Mouse (Mus musculus): Measurements from ENCODE around the gene Zfp148. TPM values are rescaled to one million over a fixed set of nuclear protein-coding genes. Genes with fewer than 3 reads are reported as not detected.

Zfp148 gene
- total RNA-seq, 1 experiment from 2014 or later = 38.9 TPM

DNA sequence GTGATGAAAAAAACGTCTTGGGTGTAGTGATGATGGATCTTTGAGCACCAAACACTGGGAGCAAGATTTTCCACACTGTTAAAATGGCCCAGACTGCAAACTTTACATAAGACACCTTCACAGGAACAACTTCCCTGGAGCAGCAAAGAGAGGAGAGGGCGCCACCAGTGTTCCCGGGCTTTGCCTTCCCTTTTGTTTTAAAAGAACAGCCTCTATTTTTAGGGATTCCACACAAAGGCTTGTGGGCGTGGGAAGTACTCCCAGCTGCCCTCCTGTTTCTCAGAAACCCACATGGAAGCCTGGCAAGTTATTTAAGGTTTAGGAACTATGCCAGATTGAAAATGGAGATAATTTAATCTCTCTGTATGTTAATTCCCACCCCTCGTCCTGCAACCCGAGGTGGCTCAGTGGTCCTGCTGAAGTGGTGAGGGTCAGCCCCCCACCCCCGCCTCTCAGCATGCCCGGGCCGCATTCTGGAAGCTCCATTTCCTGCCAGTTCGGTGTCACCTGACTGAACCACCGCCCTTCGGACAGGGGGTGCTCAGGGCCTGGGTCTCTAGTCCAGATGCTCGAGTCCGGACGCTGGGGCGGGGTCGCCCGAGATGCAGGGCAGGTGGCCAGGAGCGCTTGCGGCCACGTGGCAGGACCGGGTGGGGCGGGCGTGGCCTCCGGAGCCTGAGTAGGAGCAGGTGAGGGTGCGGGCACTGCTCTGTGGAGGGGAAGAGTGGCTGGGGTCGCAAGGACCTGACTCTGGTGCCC, 136.3 kb downstream of the Zfp148 start, which contains the start of gene Slc12a8:
Slc12a8 (plus strand) TSS at position 522 of the 759 bp plus-strand sequence.
- ATAC-seq (ENCODE audit: extremely low read depth, insufficient number of reproducible peaks, low FRiP score, poor library complexity, severe bottlenecking) = no peak

DNA sequence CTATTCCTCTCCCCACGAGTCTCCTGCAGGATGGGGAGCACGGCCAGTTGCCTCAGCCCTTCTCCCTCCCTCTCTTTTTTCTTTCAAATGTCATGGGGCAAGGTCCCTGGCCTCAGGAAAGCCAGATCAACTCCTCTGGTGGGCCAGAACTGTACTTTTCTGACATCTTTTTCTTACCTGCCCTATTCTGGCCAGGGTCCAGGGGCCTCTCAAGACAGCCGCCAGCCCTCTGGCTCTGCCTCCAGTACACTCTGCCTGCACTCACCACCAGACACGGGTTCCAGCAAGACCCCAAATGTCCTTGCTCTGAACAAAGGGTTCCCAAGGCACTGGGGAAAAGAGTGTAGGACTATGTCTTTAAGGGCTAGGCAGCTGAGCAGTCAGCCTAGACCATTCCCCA, 137.0 kb downstream of the Zfp148 start:
- ATAC-seq (ENCODE audit: extremely low read depth, insufficient number of reproducible peaks, low FRiP score, poor library complexity, severe bottlenecking) = no peak

DNA sequence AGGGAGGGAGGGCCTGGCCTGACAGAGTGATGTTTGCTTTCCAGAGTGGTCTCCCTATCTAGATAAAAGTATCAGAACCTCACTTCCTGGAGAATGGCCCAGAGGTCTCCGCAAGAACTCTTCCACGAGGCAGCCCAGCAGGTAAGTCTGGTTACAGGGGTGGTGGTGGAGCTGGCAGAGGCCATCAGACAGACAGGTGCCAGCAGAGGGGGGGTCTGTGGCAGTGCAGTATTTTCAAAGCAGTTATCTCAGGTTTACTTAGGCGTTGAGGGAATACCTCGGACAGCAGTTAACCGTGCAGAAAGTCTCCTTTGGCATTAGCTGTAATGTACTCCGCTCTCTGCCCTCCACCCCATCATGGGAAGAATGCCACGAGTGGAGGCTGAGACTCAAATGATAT, 137.6 kb downstream of the Zfp148 start:
- no peak for ATAC-seq (ENCODE audit: extremely low read depth, insufficient number of reproducible peaks, low FRiP score, poor library complexity, severe bottlenecking)

DNA sequence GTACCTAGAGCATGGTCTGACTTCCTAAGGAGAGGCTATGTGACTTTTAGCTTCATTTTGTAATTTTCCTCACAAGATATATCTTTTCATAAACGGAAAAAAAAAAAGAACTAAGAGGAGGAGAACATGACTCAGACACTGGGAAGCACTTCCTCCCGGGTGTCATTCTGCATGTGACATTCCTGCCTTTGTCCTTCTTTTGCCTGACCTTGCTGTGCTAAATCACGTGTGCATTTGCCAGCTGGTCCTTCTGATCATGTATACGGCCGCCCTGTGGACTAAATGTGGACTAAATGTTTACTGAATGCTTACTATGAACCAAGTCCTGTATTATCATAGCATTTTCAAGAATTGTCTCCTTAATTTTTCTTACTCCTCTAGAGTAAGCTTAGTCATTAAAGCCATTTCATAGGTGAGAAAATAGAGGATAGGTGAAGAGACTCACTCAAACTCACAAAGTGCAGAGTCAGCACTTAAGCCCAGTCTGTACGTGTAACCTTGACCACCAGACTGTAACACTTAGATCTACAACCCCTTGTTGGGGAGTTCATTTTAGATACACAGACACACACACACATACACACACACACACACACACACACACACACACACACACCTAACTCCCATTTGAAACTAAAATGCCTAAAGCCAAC, 139.4 kb downstream of the Zfp148 start:
- ATAC-seq (ENCODE audit: extremely low read depth, insufficient number of reproducible peaks, low FRiP score, poor library complexity, severe bottlenecking) = no peak

DNA sequence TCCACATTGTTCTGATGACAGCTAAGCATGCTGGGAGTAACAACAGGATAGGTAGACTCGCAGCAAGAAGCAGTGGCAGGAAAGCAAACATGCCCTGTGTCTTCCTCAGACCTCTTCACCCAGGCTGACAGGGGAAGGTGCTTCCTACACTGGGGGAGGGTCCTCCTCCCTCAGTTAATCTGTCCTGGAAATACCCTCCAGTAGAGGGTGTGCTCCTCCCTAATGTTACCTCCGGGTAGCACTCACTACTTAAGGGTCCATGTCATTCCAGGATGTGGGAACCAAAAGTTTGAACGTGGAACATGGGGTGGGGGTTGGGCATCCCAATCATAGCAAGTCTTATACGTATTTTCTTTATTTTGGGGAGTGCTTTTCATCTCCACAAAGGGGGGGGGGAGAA, 141.9 kb downstream of the Zfp148 start:
- no peak for ATAC-seq (ENCODE audit: extremely low read depth, insufficient number of reproducible peaks, low FRiP score, poor library complexity, severe bottlenecking)

DNA sequence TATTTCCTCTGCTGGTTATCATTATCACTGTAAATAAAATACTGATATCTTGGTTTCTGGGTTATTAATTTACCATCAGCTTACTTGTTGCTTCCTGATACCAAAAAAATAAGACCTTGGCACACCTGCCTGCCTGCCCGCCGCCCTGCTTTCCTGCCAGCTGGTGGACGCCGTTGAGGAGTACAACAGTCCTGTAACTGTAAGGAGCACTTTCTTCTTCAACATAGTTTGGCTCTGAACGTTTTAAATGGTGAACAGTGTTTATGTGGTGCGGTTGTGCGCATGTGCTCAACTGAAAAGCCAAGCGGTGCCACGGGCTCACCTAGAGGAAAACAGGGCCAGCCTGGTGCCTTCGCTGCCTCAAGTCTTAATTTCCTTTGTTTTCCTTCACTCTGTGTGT, 142.9 kb downstream of the Zfp148 start:
- no peak for ATAC-seq (ENCODE audit: extremely low read depth, insufficient number of reproducible peaks, low FRiP score, poor library complexity, severe bottlenecking)

DNA sequence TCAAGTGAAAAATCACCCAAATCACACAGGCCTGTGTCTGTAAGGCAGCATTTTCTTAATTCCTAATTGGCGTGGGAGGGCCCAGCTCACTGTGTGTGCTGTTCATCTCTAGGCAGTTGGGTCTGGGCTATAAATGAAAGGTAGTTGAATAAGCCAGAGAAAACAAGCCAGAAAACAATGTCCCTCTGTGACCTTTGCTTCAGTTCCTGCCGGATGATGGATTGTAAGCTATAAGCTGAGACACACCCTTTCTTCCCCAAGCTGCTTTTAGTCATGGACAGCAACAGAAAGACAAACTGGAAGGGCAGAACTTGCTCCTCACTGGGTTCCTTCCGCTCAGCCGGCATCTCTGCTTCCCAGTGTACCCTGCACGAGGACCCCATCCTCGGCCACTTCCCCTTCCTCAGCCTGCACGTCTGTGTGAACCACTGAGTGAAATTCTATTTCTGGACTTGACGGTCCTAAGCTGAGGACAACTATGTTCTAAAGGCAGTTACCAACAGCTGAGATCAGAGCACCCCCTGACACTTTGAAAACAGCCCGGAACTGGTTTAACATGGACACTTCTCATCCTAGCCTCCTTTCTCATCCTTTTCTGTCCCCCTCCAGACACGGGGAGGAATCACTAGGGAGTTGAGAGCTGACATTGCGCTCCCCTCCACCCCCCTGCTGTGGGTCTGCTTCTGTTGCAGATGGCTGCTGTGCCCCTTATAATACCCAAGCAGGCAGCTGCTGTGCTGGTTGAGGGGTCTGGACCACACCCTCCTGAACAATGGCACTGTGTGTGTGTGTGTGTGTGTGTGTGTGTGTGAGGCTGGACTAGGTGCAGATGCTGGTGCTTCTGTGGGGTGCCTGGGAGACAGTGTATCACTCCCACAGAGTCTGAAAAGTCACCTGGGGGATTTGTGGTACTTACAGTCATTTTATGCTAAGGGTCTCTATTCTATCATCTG, 149.1 kb downstream of the Zfp148 start:
- ATAC-seq (ENCODE audit: extremely low read depth, insufficient number of reproducible peaks, low FRiP score, poor library complexity, severe bottlenecking) = 0 out of 2 replicates have a peak, but pooled peaks have one; percentile 13

DNA sequence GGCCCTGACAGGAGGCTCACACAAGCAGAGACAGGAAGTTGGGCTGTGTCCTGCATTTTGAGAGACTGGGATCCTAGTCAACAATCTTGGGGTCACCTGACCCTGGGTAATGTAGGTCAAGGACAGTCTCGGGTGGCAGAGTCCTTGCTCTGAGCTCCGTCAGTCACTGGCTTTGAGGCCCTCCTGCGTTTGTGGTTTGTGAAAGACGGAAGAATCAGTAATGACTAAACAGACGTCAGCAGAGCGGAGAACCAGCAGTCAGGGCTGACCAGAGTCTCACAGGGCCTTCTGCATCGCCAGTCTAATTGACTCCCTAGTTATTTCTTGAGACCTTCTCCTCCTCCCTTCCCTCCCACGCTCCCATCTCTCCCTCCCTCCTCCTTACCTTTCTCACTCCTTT, 150.5 kb downstream of the Zfp148 start:
- ATAC-seq (ENCODE audit: extremely low read depth, insufficient number of reproducible peaks, low FRiP score, poor library complexity, severe bottlenecking) = no peak

DNA sequence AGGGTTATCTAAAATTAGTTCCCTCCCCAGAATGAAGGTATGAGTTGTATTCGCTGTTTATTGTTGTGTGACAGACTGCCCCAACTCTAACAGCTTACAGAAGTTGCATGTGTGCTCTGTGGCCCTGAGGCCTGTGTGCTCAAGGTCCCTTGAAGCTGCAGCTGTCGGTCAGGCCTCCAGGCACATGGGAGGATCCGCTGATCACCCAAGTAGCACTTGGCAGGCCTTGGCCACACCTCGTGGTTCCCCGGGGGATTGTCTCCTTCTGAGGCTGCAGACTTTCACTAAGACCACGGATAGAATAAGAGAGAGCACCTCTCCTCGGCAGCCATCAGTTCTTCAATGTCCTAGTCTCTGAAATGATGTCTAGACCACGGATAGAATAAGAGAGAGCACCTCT, 155.8 kb downstream of the Zfp148 start:
- ATAC-seq (ENCODE audit: extremely low read depth, insufficient number of reproducible peaks, low FRiP score, poor library complexity, severe bottlenecking) = no peak

DNA sequence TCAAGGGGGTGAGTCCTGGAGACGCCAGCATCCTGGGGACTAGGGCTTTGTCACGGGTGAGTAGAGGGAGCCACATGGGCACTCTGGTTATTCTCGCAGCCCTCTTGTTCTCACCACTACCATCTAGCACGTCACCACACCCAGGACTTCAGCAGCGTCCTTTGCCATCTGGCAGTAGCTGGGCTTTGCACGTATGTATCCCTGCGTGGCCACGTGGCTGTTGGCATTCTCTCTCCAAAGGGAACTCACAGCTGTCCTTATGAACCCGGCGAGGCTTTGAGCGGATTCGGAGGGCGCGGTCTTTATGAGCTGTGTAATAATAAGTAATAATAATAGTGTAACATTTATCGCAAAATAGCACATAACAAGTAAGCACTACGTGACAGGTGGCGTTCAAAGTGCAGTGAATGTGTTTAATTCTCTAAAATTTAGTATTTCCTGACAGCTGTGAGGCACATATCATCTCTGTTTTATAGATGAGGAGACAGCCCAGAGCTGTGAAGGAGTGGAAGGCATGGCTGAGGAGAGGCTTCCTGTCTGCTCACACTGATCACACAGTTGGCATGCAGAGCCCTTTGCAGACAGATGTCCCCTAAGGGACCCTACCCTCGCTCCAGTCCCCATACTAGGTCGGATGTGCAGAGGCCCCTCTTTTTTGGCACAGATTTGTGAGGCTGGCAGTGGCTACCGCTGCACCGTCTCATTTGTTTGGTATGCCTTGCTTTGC, 157.0 kb downstream of the Zfp148 start:
- ATAC-seq (ENCODE audit: extremely low read depth, insufficient number of reproducible peaks, low FRiP score, poor library complexity, severe bottlenecking) = no peak

DNA sequence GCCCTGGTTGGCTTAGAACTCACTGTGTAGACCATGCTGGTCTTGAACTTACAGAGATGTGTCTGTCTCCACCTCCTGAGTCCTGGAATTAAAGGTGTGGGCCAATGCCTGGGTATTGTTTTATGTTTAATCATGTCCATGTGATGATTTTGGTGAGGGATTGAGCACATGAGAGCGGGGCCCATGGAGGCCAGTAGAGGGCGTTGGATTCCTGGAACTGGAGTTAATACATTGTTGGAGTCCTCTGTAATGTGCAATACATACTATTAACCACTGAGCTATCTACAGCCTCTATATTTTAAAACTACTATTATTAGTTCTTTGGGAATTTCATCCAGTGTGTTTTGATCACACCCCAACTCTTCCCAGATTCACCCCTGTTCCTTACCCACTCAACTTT, 163.7 kb downstream of the Zfp148 start:
- ATAC-seq (ENCODE audit: extremely low read depth, insufficient number of reproducible peaks, low FRiP score, poor library complexity, severe bottlenecking) = no peak

DNA sequence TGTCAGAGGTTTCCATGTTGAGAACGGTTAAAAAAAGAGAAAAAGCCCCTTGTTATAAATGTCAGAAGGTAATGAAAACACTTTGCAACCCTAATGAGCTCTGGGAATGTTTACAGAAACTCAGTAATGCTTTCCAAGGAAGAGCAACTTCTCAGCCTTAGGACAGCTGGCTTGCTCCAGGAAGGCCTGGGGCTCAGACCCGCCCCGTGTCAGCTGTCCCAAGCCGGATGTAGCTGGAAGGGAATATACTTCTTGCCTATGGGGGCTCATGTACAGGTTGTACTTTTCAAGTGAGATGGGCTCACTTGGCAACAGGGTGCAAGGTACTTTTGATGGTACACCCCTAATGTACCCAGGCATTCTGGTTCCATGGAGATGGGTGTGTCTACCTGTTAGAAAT, 164.9 kb downstream of the Zfp148 start:
- no peak for ATAC-seq (ENCODE audit: extremely low read depth, insufficient number of reproducible peaks, low FRiP score, poor library complexity, severe bottlenecking)

DNA sequence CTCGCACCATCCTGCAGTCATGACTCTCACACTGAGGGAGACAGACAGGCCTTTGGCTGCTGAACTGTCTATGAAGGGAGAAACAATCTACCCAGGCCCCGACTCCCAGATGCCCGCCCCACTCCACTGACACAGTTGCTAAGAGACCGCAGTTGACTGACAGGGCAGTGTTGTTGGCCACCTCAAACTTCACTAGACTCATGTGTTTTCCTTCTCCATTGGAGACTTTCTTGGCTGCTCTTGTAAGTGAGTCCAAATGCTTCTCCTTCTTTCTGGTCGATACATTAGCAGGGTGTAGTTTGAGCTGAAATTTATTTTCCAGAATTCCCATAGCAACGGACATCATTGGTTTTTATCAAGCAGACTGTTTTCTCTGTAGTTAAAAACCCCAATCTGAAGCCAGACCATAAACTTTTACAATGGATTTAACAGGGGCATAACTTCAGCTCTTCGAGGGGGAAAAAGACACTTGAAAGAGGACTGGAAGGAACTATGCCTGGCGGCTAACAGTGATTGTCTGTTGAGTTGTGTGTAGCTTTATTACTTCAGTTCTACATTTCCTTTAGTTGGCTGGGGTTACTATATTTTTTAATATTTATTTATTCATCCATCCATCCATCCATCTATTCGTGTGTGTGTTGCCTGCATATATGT, 173.2 kb downstream of the Zfp148 start:
- ATAC-seq (ENCODE audit: extremely low read depth, insufficient number of reproducible peaks, low FRiP score, poor library complexity, severe bottlenecking) = no peak

Other genes starting within 250 kb of the Zfp148 start
- 39.2 and 39.9 TPM in 2 replicates for gene Osbpl11, start 195.8 kb upstream of the Zfp148 start, total RNA-seq (2017)
- gene Snx4, start 129.4 kb upstream of the Zfp148 start, total RNA-seq (2017) = 85.0 and 85.4 TPM in 2 replicates
- gene Slc12a8, start 136.5 kb downstream of the Zfp148 start, total RNA-seq (2017) = 0.12 and 0.25 TPM in 2 replicates

All from neutrophil, adult 5-6 weeks (primary cell).